ENCODE assay signal across 8 mouse cellular contexts in genomic region chr5:107901014-107901615, GRCm38 (mm10). TPM values are rescaled to one million over a fixed set of nuclear protein-coding genes. Genes with fewer than 3 reads are reported as not detected.
DNase-seq lines count a peak whose midpoint lies in the region; ATAC-seq and TF ChIP-seq lines count a peak whose summit lies in the region.

No protein-coding gene starts in this region.

- H3K9ac ChIP-seq in embryonic facial prominence, embryonic 15.5 days: peak overlapping the region; percentile 99
- peak overlapping the region; percentile 83 for H3K9ac ChIP-seq in limb, embryonic 11.5 days (ENCODE audit: low read length)
- peak overlapping the region; percentile 93 for H3K9ac ChIP-seq in neural tube, embryonic 13.5 days

- no peaks in the 10 kb centered on the region for H3K9me3 ChIP-seq in embryonic facial prominence, embryonic 15.5 days (replicated peaks)
- H3K9me3 ChIP-seq in limb, embryonic 11.5 days (ENCODE audit: control insufficient read depth, low read length): no peaks in the 10 kb centered on the region
- H3K9me3 ChIP-seq in neural tube, embryonic 13.5 days: no peaks in the 10 kb centered on the region

- peak overlapping the region; percentile 97 for H3K27ac ChIP-seq in layer of hippocampus, adult 2 months
- peak overlapping the region; percentile 92 for H3K27ac ChIP-seq in embryonic facial prominence, embryonic 15.5 days (replicated peaks)
- peak overlapping the region; percentile 4; the same call in 1 of the 2 replicates for H3K27ac ChIP-seq in limb, embryonic 11.5 days (replicated peaks; ENCODE audit: low read depth, low read length)
- H3K27ac ChIP-seq in neural tube, embryonic 13.5 days (replicated peaks): peak overlapping the region; percentile 91

- no peaks in the 10 kb centered on the region for H3K27me3 ChIP-seq in embryonic facial prominence, embryonic 15.5 days
- H3K27me3 ChIP-seq in limb, embryonic 11.5 days (ENCODE audit: control insufficient read depth, insufficient read depth, low read length): no peaks in the 10 kb centered on the region
- H3K27me3 ChIP-seq in neural tube, embryonic 13.5 days: no peaks in the 10 kb centered on the region

- under 1% methylated on average over 23 of the region's 23 CpGs for WGBS in embryonic facial prominence, embryonic 15.5 days
- WGBS in limb, embryonic 11.5 days: under 1% methylated on average over 23 of the region's 23 CpGs
- WGBS in neural tube, embryonic 13.5 days: under 1% methylated on average over 23 of the region's 23 CpGs

- no peak for ATAC-seq in embryonic facial prominence, embryonic 15.5 days (ENCODE audit: insufficient number of reproducible peaks, low FRiP score, low TSS enrichment, low read depth)
- ATAC-seq in limb, embryonic 11.5 days (ENCODE audit: insufficient number of reproducible peaks, low FRiP score, low TSS enrichment, low read depth): peak; percentile 4; the same call in 1 of the 2 replicates
- peak; percentile 21; the same call in 1 of the 2 replicates for ATAC-seq in neural tube, embryonic 13.5 days (ENCODE audit: low read depth)

- no peak for TF ChIP-seq CTCF in layer of hippocampus, adult 2 months (conservative IDR thresholded peaks at IDR 0.05)

- DNase-seq in layer of hippocampus, adult 2 months (ENCODE audit: low spot score in 2 of 2): no peak
- DNase-seq in layer of hippocampus, adult 8-10 months (ENCODE audit: low spot score in 2 of 2): no peak
- peak; percentile 48 for DNase-seq in ES-CJ7 (ENCODE audit: low read depth, low spot score)
- DNase-seq in limb, embryonic 11.5 days (ENCODE audit: low spot score): no peak
- DNase-seq in frontal cortex, postnatal 10 days (ENCODE audit: low spot score in 2 of 2): no peak
- no peak for DNase-seq in frontal cortex, adult 2 months (ENCODE audit: extremely low spot score in 1 of 2, low spot score in 1 of 2)

- H3K4me1 ChIP-seq in embryonic facial prominence, embryonic 15.5 days: peaks cover 4% of the 10 kb centered on the region; the same call in 1 of the 2 replicates
- 0 out of 2 replicates have a peak, but pooled peaks cover 3% of the 10 kb centered on the region for H3K4me1 ChIP-seq in limb, embryonic 11.5 days (ENCODE audit: control insufficient read depth, insufficient read depth, low read length)
- peaks cover 19% of the 10 kb centered on the region for H3K4me1 ChIP-seq in neural tube, embryonic 13.5 days (replicated peaks)

- H3K36me3 ChIP-seq in embryonic facial prominence, embryonic 15.5 days: peaks cover 31% of the 10 kb centered on the region
- H3K36me3 ChIP-seq in limb, embryonic 11.5 days (ENCODE audit: control insufficient read depth, insufficient read depth, low read length): peaks cover 10% of the 10 kb centered on the region; the same call in 1 of the 2 replicates
- peaks cover 38% of the 10 kb centered on the region for H3K36me3 ChIP-seq in neural tube, embryonic 13.5 days

- H3K4me2 ChIP-seq in embryonic facial prominence, embryonic 15.5 days (replicated peaks): peak overlapping the region; percentile 59
- peak overlapping the region; percentile 72 for H3K4me2 ChIP-seq in limb, embryonic 11.5 days (ENCODE audit: low read depth, severe bottlenecking)
- H3K4me2 ChIP-seq in neural tube, embryonic 13.5 days: peak overlapping the region; percentile 87

- H3K4me3 ChIP-seq in layer of hippocampus, adult 2 months: peak overlapping the region; percentile 97
- peak overlapping the region; percentile 97 for H3K4me3 ChIP-seq in embryonic facial prominence, embryonic 15.5 days (replicated peaks)
- H3K4me3 ChIP-seq in limb, embryonic 11.5 days (ENCODE audit: low read depth, low read length): peak overlapping the region; percentile 76
- H3K4me3 ChIP-seq in neural tube, embryonic 13.5 days: peak overlapping the region; percentile 82

RNA-seq across cellular contexts. Expression of gene Rpl5, which starts 0.8 kb away (rescaled TPM):
- total RNA-seq in layer of hippocampus, adult 2 months (2021): 10 to 100 TPM; 66.6 to 68.7 TPM
- 10 to 100 TPM; 62.0 to 75.5 (median 66.3) TPM for total RNA-seq in layer of hippocampus, adult 8-10 months (2022)
- 63.4 and 65.9 TPM in 2 replicates for polyA plus RNA-seq in embryonic facial prominence, embryonic 15.5 days (2015; fragmentation: Nextera tagmentation; extraction: Ambion mirVana)
- polyA plus RNA-seq in limb, embryonic 11.5 days (2014; fragmentation: Nextera tagmentation; extraction: Ambion mirVana): 91.0 and 95.9 TPM in 2 replicates
- polyA plus RNA-seq in neural tube, embryonic 13.5 days (2015; fragmentation: Nextera tagmentation; extraction: Ambion mirVana): 56.2 and 60.3 TPM in 2 replicates
- 92.1 and 106 TPM in 2 replicates for polyA plus RNA-seq in frontal cortex, adult 2 months (2012; rRNA removed)

RNA-seq across cellular contexts. Expression of gene Evi5, which starts 26.2 kb away (rescaled TPM):
- total RNA-seq in layer of hippocampus, adult 2 months (2021): 10 to 100 TPM; 63.2 to 70.7 TPM
- total RNA-seq in layer of hippocampus, adult 8-10 months (2022): 10 to 100 TPM; 64.9 to 75.5 (median 68.0) TPM
- polyA plus RNA-seq in embryonic facial prominence, embryonic 15.5 days (2015; fragmentation: Nextera tagmentation; extraction: Ambion mirVana): 64.0 and 65.1 TPM in 2 replicates
- polyA plus RNA-seq in limb, embryonic 11.5 days (2014; fragmentation: Nextera tagmentation; extraction: Ambion mirVana): 65.6 and 66.9 TPM in 2 replicates
- polyA plus RNA-seq in neural tube, embryonic 13.5 days (2015; fragmentation: Nextera tagmentation; extraction: Ambion mirVana): 56.1 and 58.3 TPM in 2 replicates
- 58.0 and 71.1 TPM in 2 replicates for polyA plus RNA-seq in frontal cortex, adult 2 months (2012; rRNA removed)

Comparison
In these comparisons a context has a peak if more than half of its experiments do, and no peak if none do; other contexts are left out.
1. H3K27ac ChIP-seq: peak in every context shown above with its lines; median percentile 97 in layer of hippocampus, adult 2 months; 92 in embryonic facial prominence, embryonic 15.5 days; 91 in neural tube, embryonic 13.5 days; 4 in limb, embryonic 11.5 days.